Mouse (Mus musculus) mesoderm, embryonic 11.5 days (tissue): ENCODE data around the gene Slc44a3.
A peak's percentile ranks its signal among the peaks of the same experiment; 100 is the strongest.
"Not testable (repeated sequence)": the region's sequence is repeated elsewhere in the genome, so short reads cannot be mapped to it uniquely, and the experiment has no call there.

Source experiments
- DNase-seq: peaks from one replicate; pipeline ENCODE4 v3.0.0-alpha.2; 2012; ENCODE audit warnings: low read depth, low spot score

Gene Slc44a3

DNA sequence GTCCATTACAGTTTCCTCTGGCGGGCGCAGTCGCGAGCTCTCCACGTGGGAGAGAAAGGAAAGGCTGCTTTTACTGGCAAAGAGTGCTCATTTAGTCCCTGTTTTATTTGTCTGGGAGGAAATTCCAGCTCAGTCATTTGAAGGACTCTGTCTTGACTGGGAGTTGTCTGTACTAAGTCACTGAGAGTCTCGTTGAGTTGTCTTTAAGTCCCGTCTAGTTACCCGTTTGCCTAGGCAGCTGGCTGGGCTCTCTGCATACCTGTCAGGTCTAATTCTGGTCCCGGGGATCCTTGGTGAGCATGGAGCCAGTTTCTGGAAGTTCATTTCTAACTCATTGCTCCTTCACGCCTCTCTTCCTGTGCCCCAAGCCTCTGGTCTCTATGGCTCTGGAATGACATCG lies 20.5 kb upstream of the Slc44a3 start:
- no peak for DNase-seq

DNA sequence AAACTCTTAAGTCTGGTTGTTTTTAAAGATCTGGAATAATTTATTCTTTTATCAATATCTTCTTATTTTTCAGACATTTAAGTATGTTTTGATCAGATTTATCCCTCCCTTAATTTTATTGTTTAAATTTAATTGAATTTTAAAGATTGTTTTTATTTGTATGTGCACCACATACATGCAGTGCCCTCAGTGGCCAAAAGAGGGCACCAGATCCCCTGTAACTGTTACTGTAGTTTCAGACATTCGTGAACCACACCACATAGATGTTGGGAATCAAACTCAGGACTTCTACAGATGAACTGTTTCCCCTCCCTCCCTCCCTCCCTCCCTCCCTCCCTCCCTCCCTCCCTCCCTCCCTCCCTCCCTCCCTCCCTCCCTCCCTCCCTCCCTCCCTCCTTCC lies 18.2 kb upstream of the Slc44a3 start:
- DNase-seq: peak; percentile 64

DNA sequence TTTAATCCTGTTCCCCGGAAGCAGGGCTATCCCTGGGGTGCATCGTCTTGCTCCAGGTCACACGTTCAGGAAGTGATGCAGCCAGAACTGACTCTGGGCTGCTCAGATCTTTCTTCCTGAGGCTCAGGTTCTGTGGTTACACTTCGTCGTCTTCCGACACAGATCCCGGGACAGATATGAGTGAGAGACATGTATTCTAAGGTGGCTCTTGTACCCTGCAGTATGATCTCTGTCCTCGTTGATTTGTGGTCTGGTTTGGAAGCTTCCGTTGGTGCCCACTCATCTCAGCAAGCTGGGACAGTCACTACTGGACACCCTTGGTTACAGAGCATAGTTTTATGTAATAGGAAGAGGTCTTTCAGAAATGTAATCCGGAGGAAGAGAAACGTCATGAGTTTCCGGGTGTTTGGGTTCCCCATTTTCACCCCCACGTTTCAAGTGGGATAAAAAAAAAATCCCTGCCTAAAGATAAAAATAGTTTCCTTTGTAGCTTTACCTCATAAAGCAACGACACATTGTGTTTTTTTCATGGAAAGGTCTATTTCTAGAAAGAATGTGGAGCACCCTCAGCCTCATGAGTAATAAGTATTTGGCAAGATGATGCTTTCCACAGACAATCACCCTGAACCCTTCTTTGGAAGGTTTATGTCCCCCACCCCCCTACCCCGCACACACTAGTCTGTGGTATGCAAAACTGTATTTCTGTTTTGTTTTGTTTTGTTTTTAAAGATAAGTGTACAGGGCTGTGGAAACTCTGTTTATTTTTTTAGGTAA lies 15.8 kb upstream of the Slc44a3 start:
- no peak for DNase-seq

DNA sequence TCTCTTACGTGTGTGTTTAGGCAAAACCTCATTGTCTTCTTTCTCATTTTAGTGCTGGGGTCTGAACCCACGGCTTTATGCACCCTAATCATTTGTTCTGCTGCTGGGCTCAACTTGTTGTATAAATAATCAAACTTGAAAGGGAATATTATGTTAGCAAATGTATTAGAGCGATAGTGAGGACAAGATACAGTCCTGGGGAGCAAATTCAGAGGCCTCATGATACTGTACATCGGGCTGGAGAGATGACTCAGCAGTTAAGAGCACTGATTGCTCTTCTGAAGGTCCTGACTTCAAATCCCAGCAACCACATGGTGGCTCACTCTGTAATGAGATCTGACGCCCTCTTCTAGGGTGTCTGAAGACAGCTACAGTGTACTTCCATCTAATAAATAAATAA lies 8.4 kb upstream of the Slc44a3 start:
- no peak for DNase-seq

DNA sequence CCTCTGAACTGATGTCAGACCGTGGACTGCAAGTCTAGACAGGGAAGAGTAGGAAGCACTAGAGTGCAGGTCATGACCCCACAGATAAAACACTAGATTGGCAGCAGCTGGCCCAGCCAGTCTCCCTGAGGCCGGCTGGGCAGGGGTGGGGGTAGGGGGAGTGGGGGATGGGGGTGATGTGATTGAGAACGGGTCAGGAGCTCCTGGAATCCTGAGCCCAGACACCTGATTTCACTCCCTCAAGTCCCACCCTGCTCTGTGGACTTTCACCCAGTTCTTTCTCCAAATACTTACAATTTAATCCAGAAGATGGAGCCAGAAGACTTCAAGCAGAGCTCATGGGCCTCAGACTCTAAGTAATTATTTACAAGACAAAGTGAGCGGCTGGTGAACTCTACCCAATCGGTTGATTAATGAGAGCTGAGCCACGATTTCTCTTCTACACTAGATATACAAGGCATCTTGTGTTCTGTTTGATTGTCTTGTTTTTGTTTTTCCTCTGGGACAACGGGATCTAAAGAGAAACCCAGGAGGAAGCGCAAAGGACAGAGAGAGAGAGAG lies 7.7 kb upstream of the Slc44a3 start:
- peak; percentile 87 for DNase-seq

DNA sequence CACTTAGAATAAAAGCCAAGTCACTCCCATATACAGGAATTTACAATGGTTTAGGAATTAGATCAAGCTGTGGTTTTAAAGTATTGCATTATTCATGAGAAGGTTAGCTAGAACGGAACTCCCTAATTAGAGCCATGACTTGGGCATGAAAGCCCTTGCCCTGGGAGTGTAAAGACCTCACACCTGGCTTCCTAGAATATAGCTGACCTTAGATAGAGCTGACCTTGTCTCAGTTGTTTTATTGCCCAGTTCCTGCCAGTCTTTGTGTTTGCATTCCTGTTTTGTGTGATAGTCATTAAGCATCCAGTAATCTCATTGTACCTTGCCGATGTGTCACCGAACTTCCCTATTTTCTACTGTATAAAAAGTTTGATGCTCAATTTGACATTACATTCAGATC lies 6.6 kb upstream of the Slc44a3 start:
- not testable (repeated sequence) for DNase-seq

DNA sequence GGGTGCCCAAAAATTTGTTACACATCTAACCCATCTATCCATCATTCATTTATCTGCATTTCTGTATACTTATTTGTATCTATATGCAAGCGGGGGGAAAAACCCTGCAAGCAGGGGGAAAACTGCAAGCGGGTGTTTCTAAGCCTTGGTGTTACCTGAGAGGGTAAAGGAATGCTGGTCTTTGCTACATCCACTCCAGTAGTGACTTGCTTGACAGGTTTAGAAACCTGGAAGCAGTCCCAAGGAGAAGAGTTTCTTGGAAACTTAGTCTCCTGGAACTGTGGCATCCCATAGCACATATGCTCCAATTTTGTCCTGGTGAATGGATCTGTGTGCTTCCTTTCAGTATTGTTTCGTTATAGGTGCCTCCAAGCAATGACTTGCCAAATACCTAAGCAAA lies 5.8 kb upstream of the Slc44a3 start:
- DNase-seq: no peak

DNA sequence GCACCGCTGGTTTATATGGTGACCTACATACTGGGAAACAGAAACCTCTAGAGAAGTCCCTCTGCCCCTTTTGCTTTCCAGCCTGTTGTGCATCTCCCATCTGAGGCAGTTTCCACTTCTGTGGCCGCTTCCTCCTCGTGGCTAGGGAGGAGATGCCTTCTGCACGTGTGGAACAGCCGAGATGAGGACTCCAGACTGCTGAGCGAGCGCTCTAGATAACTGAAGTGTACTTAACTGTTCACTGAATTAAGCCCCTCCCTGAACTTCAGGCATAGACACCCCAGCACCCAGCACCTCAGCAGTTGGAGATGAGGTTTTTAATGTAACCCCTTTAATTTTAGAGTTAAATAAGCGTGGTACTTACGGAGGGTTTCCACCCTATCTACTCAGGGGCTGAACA lies 4.6 kb upstream of the Slc44a3 start:
- no peak for DNase-seq

DNA sequence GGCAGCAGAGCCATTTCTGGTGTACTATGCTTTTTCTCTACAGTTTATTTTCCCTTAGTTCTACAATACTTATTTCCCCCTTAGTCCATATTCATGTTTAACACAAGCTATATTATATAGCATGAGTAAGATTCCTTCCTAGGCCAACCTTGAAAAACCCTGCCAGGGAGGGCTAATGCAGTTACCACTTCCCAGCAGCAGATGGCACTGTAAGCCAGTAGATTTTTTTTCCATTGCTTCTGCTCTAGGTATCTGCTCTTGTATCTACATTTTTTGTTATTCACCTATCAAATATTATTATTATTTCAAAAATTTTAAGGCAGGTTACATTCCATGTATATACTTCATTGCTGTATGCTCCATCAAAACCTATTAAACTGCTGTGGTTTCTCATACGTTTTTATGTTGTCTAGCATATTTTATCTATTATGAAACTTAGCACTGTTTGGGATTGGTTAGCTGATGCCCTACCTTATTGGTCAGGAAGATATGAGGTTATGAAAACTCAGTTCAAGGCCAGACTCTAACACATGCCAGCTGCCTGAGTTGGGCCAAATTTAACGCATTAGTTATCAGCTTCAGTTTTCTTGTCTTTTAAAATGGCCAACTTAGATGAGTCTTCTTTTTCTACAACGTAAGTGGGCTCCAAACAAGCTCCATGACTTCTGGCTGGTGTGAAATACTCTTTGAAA lies 3.8 kb upstream of the Slc44a3 start:
- peak; percentile 63 for DNase-seq

DNA sequence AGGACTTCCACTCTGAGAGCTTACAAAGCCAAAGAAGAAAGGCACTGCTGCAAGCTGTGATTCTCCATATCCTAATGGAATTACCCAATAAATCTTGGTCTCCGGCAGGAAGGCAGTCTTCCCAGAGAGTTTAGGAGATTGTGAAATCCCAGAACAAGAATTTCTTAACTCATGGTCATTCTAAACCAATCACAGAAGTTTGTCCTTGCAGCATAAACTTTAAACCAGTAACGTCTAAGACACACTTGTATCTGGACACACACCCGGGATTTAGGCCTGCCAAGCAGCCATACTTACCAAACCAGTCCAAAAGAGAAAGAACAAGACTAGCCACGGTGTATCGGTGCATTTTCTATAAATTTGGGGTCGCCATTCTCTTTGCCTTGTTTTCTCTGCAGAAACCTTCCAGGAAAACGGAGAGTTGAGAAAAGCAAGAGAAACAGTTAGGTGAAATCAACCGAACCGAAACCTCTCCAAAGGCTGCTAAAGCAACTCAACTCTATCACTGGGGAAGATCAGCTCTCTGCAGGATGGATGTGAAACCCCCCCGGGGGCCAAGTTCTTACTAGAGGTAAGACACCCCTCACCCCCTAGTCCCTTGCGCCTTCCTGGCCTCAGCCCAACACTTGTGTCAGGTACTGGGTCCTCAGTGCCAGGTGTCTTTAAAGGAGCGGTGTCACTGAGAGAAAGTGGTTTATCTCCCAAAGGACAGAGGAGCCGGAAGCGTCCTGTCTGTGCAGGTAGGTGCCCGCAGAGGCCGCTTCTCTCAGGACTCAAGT lies 645 bp downstream of the Slc44a3 start:
- DNase-seq: no peak

DNA sequence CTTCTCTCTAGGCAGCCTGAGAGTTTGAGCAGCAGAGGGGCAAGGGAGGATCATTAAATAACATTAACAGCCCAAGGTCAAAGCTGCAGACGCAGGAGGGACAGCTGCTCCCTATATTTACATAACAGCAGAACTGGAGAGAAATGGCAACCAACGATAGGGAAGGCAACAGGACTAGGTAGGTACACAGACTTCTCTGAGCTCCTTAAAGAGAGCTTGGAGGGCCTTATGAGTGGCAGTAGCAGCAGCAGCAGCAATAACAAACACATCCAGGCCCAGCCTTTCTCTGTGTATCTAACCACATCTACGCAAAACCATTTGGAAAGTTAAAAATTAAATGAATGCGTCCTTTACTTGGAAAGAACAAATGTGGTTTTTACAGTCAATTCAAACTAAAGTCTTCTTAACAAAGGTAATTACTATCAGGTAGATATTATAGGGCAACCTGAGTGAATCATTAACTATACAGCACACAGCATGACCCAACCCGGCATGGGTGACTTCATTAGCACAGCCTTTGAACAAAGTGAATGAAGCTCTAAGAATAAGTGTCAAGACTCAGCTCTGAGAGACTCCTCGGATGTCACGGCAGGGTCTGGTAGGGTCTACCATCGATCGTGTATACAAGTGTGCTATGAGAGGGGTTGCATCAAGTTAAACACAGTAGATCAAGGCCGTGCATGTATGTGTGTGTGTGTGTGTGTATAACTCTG lies 1.5 kb downstream of the Slc44a3 start:
- no peak for DNase-seq

DNA sequence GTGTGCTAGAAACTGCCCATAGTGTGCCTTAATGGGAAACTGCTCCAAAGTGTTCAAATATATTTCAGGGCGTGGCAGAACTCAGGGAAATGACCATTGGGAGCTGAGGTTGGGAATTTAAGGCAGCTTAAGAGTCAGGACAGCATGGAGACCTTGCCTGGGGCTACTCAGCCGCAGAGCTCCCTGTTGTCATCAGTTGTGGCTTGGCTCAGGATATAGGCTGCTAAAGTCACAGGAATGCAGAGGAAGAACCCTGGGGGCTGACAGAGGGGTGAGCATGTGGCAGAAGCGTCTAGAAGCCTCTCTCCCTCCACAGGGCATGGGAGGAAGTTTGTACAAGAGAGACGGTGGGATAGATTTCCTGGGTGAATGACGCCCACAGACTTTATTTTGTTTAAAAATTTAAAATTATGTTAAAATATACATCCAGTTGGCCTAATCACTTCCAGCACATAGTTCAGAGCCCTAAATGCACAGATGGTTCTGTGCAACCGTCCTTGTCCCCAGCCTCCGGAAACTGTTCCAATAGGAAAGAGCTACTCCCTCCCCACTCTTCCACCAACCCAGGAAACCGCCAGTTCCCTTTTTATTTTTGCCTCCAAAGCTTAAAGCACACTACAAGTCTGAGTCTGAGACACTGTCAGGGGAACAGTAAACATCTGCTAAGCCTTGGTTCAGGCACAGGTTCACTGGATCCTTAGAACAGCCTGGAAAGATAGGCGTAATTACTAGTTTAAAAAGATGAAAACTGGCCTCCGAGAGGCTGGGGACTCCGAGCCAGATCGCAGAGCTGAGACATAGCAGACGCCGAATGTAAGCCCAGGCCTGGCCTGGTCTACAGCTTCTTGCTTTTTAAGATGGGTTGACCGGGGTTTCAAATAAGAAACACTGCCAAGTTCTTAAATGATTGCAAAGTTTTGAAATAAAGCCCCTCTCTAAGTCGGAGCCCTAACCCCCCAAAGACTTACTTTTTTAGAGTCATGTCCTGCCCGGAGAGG lies 5.8 kb downstream of the Slc44a3 start:
- DNase-seq: no peak

DNA sequence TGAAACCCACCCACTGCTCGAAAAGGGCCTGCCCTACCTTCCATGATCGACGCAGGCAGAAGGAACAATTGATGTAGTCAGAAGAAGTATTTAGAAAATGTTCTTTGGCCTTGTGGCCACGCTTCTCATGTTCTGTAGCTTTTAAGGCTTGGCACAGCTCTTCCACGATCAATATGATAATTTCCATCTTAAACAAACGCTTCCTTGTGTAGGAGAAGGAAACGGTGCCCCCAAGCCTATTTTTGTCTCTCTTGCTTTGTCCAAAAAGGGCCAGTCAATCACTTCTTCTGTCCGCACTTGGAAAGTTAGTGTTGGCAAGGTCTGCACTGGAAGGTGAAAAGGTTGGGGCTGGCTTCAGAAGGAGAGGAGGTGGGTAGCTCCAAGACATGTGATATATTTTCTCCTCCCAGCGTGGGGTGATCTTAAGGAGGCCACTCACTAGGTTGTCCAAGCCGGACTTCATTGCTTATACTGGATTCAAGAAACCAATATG lies 10.5 kb downstream of the Slc44a3 start:
- DNase-seq: no peak

DNA sequence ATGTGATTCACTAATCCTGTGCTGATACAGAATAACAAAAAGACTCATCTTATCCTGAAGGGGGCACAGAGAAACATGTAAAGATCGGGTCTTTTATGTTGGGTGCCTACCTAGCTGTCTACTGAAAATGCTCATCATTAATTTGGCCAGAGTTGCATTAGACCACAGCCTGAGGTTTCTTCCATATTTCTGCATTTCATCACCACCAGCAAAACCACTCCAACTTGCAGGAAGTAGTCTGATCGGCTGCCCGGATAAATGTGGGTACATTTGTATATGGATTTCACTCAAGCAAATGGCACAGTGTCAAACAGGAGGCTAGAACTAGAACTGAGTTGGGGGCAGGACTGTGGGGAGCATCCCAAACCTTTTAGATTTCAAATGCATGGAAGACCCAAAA lies 11.1 kb downstream of the Slc44a3 start:
- DNase-seq: no peak

DNA sequence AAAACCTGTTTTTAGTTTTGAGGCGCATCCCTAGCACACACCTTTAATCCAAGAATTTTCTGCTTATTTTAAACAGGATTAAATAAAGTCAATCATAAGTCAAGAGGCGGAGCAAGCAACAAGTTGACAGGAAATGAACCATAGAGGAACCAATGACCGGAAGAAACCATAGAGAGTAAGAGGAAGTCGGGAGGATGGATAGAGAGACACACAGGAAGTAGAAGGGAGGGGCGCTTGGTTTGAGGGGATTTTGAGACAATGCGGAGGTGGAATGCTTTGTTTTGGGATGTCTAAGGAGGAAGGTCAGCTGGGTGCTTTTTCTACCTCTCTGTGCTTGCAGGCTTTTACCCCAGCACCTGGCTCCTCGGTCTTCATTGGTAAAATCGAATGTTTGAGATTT lies 15.2 kb downstream of the Slc44a3 start:
- DNase-seq: no peak

DNA sequence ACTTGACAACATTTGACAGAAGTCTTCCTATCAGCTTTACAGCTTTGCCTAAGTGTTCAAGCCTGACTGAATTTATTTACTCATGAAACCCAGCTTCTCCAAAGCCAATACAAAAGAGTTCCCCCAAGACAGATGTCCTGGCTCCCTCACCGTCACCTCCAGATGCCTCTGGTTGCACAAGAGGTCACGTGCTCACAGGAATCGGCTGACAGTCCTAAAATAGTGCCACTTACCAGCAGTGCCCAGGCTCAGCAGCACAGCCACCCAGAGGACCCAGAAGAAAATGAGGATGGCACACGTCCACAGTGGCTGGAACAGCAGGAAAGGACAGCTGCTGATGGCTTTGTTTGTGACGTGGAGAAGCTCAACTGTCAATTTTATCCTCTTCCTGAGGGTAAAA lies 23.1 kb downstream of the Slc44a3 start:
- DNase-seq: no peak

DNA sequence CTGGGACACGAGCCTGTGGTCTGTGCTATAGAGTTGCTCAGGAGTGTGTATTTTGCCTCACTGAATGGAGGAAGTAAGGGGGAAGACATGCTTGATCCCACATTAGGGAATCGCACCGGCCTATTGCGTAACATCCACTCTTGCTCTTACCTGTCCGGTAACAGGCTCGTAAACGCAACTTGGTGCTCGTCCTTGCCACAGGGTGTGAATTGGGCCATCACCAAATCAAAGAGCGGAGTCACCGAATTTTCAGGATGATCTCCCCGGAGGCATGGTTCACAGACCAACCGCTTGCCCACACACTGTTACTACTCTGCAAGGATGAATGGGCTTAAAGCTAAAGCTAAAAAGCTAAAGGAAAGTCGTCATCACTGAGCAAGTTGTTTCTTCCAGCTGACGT lies 24.5 kb downstream of the Slc44a3 start:
- no peak for DNase-seq

DNA sequence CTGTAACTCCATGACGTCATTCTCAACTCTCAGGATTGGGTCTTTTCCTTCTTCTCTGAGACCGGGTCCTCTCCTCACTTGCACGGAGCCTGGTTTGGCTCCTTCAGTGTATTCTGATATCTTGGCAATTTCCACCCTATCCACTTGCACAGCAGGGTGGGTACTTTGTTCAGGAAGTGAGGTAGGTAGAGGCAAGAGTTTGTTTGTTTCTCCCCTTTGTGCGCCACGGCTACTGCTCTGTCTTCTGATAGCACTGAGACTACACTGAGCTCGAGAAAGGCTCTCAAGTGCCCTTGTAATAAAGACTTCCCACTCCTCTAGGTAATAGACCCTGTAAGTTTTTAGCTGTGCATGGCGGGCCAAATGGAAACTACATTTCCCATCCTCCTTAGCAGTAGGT lies 25.4 kb downstream of the Slc44a3 start:
- DNase-seq: no peak

DNA sequence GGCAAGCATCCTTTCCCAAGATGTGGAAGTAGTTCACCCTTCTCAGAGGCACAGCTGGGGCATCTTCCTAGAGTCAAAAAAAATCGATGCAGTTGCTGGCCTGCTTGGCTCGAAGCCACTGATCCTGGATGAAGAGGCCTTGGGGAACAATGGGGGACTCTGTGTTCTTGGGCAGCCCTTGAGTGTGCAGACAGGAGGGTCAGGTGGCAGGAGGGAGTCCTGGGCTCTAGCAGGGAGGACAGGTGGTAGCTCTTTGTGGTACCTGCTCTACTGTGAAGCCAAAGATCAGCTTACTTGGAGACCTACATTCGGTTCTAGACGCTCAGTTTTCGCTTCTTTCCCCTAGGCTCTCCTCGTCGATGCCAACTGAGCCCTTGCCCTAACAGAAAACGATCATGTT lies 26.0 kb downstream of the Slc44a3 start:
- DNase-seq: no peak

DNA sequence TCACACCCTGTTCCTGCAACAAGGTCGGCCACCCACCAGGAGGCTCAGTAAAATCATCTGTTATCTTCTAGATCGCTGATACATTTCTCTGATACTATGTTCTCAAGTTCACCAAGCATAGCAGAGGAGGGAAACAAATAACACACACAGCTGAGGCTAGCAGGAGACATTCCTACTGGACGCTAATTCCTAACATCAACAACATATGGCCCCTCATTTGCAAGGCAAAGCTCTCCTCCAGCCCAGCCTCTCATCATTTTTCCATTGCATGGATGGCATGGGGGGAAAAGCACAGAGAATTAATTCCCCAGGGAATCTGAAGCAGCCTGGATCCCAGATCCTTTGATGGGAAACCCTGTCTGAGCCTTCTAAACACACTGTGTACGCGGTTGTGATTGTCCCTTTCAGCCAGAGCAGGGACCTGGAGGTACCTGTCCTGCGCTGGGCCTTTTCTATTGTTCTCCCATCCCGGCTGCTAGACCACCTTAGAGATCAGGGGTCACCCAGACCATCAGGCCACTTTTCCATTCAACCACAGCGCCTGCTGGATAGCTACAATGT lies 27.2 kb downstream of the Slc44a3 start:
- DNase-seq: no peak
